Mouse (Mus musculus): ENCODE measurements around the gene Pus7l.

DNA sequence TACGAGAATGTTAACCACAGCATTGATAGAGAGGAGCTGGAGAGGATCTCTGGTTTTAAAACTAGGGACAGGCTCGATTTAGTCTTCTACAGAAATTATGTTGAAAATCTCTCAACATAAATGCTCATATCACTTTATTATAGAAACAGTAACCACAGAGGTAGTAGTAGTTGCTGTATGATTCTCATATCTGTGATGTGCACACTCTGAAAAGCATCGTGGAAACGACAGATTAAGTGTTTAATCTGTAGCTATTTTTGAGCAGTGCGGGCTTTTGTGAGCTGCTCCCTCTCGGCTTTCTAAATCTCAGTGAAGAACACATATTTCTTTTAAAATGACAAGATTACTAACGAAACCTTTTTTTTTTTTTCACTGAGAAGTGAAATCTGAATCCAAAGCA, 7.8 kb downstream of the Pus7l start:
- TF ChIP-seq CTCF (conservative IDR thresholded peaks at IDR 0.05; ENCODE audit: low read length) (no peak), POU5F1 (IDR thresholded peaks at IDR 0.05; ENCODE audit: borderline replicate concordance, low read length) (no peak), NANOG (IDR thresholded peaks at IDR 0.05; ENCODE audit: borderline replicate concordance, low read length) (no peak)

All from E14TG2a.4 (cell line).